In the genomic region with DNA sequence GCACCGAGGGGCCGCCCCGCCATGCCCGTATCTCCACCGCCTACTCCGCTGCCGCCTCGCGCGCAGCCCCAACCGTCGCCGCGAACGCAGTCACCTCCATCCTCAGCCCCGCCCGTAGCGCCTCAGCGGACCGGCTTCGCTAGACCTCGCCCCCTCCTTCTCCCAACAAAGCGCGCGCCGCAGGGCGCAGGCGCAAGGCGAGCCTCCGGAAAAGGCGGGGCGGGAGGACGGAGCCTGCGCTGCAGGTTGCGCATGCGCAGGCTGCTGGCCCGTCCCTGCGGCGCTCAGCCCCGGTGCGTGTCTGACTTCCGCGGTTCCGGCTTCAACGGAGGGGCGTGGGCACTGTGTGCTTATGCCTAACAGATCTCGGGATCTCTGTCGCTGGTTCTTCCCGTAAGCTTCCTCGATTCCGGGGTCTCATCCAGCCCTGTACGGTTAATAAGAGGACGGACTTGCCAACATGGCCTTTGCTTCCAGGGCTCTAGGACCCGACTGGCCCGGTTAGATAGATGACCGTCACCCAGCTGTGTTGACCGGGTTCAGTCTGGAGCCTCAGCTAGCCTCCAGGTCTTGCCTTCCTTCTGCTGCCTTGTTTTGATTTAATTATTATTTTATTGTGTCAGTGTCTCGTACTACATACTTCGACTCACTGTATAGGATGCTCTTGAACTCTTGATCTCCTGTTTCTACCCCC, we compare ENCODE assay signal across 8 mouse cellular contexts. TPM values are rescaled to one million over a fixed set of nuclear protein-coding genes. Genes with fewer than 3 reads are reported as not detected.
DNase-seq lines count a peak whose midpoint lies in the region; ATAC-seq and TF ChIP-seq lines count a peak whose summit lies in the region.

Gene Gmcl1 (minus strand): TSS at position 201 of the 694 bp plus-strand sequence.

- TF ChIP-seq POLR2A in olfactory bulb, adult 2 months (IDR thresholded peaks at IDR 0.05; ENCODE audit: insufficient read depth, low read depth, low read length): peak; percentile 91
- peak; percentile 95 for TF ChIP-seq POLR2A in thymus, adult 2 months (IDR thresholded peaks at IDR 0.05; ENCODE audit: control insufficient read depth, extremely low read depth, insufficient read depth, low read length, poor library complexity)

- H3K27ac ChIP-seq in forebrain, embryonic 16.5 days (ENCODE audit: low read length): peak within 1 kb of the TSS; percentile 87
- peak within 1 kb of the TSS; percentile 90 for H3K27ac ChIP-seq in layer of hippocampus, adult 2 months
- H3K27ac ChIP-seq in lung, embryonic 14.5 days (ENCODE audit: low read depth): peak within 1 kb of the TSS; percentile 58; the same call in 1 of the 2 replicates
- H3K27ac ChIP-seq in olfactory bulb, adult 2 months (ENCODE audit: insufficient read depth, low read depth, low read length): peak within 1 kb of the TSS; percentile 15; the same call in 1 of the 2 replicates
- no peak within 1 kb of the TSS for H3K27ac ChIP-seq in thymus, adult 2 months (ENCODE audit: control insufficient read depth, insufficient read depth, low read length)

- WGBS in forebrain, embryonic 16.5 days: under 1% methylated on average over 59 of the region's 59 CpGs
- under 1% methylated on average over 58 of the region's 59 CpGs for WGBS in lung, embryonic 14.5 days
- WGBS in olfactory bulb, adult 2 months: under 1% methylated on average over 59 of the region's 59 CpGs
- under 1% methylated on average over 57 of the region's 59 CpGs for WGBS in thymus, adult 2 months

- H3K27me3 ChIP-seq in G1E (ENCODE audit: insufficient read depth, low read length): no peaks in the 10 kb centered on the region
- no peaks in the 10 kb centered on the region for H3K27me3 ChIP-seq in forebrain, embryonic 16.5 days (replicated peaks; ENCODE audit: control insufficient read depth, insufficient read depth, low read length)
- H3K27me3 ChIP-seq in lung, embryonic 14.5 days (ENCODE audit: insufficient read depth, low read length): no peaks in the 10 kb centered on the region
- H3K27me3 ChIP-seq in thymus, adult 2 months (ENCODE audit: control insufficient read depth, insufficient read depth, low read length): no peaks in the 10 kb centered on the region

- peak within 1 kb of the TSS; percentile 87 for H3K4me2 ChIP-seq in forebrain, embryonic 16.5 days (ENCODE audit: low read length)
- peak within 1 kb of the TSS; percentile 90 for H3K4me2 ChIP-seq in lung, embryonic 14.5 days

- peak; percentile 72 for ATAC-seq in G1E (ENCODE audit: extremely low read depth, insufficient number of reproducible peaks, low FRiP score, poor library complexity, severe bottlenecking)
- ATAC-seq in forebrain, embryonic 16.5 days: peak; percentile 94
- peak; percentile 95 for ATAC-seq in lung, embryonic 14.5 days (ENCODE audit: insufficient read depth)

- peak within 1 kb of the TSS; percentile 90 for H3K4me3 ChIP-seq in G1E (ENCODE audit: low read depth, low read length)
- peak within 1 kb of the TSS; percentile 99 for H3K4me3 ChIP-seq in forebrain, embryonic 16.5 days (replicated peaks; ENCODE audit: low read length)
- H3K4me3 ChIP-seq in layer of hippocampus, adult 2 months: peak within 1 kb of the TSS; percentile 88
- H3K4me3 ChIP-seq in lung, embryonic 14.5 days (ENCODE audit: low read depth, low read length): peak within 1 kb of the TSS; percentile 98
- H3K4me3 ChIP-seq in olfactory bulb, adult 2 months (ENCODE audit: insufficient read depth, low read depth, low read length): peak within 1 kb of the TSS; percentile 77
- peak within 1 kb of the TSS; percentile 73 for H3K4me3 ChIP-seq in thymus, adult 2 months (ENCODE audit: control insufficient read depth, insufficient read depth, low read length)

- TF ChIP-seq CTCF in G1E (IDR thresholded peaks at IDR 0.05; ENCODE audit: low read depth, low read length): no peak
- no peak for TF ChIP-seq CTCF in layer of hippocampus, adult 2 months (conservative IDR thresholded peaks at IDR 0.05)
- TF ChIP-seq CTCF in lung, embryonic 14.5 days (IDR thresholded peaks at IDR 0.05; ENCODE audit: low read depth): no peak
- TF ChIP-seq CTCF in olfactory bulb, adult 2 months (IDR thresholded peaks at IDR 0.05; ENCODE audit: insufficient read depth, low read depth, low read length): no peak
- peak; percentile 65; the same call in 1 of the 2 replicates for TF ChIP-seq CTCF in thymus, adult 2 months (IDR thresholded peaks at IDR 0.05; ENCODE audit: borderline replicate concordance, control insufficient read depth, extremely low read depth, insufficient read depth, low read length, poor library complexity)

- peak; percentile 93 for DNase-seq in G1E (ENCODE audit: low spot score)
- DNase-seq in cerebellum, adult 18-20 months: peak; percentile 96
- DNase-seq in heart, postnatal 36 days: peak; percentile 93 to 94
- DNase-seq in layer of hippocampus, adult 2 months (ENCODE audit: low spot score in 2 of 2): peak; percentile 93 to 95
- peak; percentile 99 for DNase-seq in lung, embryonic 14.5 days
- peak; percentile 96 for DNase-seq in thymus, adult 2 months

- intact Hi-C loops in heart, postnatal 36 days (cut with DNase I): no loop called here

- H3K9ac ChIP-seq in forebrain, embryonic 16.5 days (replicated peaks; ENCODE audit: low read depth, low read length): peak within 1 kb of the TSS; percentile 95
- H3K9ac ChIP-seq in lung, embryonic 14.5 days: peak within 1 kb of the TSS; percentile 83

- peaks cover 36% of the 10 kb centered on the region for H3K4me1 ChIP-seq in G1E (ENCODE audit: insufficient read depth, low read depth, low read length)
- peaks cover 21% of the 10 kb centered on the region for H3K4me1 ChIP-seq in forebrain, embryonic 16.5 days (replicated peaks; ENCODE audit: control insufficient read depth, insufficient read depth, low read length)
- peaks cover 7% of the 10 kb centered on the region; the same call in 1 of the 2 replicates for H3K4me1 ChIP-seq in lung, embryonic 14.5 days (ENCODE audit: insufficient read depth)
- H3K4me1 ChIP-seq in olfactory bulb, adult 2 months (ENCODE audit: control insufficient read depth, insufficient read depth, low read length): peaks cover 4% of the 10 kb centered on the region; the same call in 1 of the 2 replicates
- H3K4me1 ChIP-seq in thymus, adult 2 months (replicated peaks; ENCODE audit: control insufficient read depth, insufficient read depth, low read length): 0 out of 2 replicates have a peak, but pooled peaks cover 2% of the 10 kb centered on the region

- H3K9me3 ChIP-seq in G1E (replicated peaks): no peaks in the 10 kb centered on the region
- no peaks in the 10 kb centered on the region for H3K9me3 ChIP-seq in forebrain, embryonic 16.5 days (ENCODE audit: control insufficient read depth, low read length)
- H3K9me3 ChIP-seq in lung, embryonic 14.5 days (ENCODE audit: low read depth, low read length): no peaks in the 10 kb centered on the region

- H3K36me3 ChIP-seq in G1E (replicated peaks): peaks cover 2% of the 10 kb centered on the region
- H3K36me3 ChIP-seq in forebrain, embryonic 16.5 days (ENCODE audit: control insufficient read depth, insufficient read depth): no peaks in the 10 kb centered on the region
- 0 out of 2 replicates have a peak, but pooled peaks cover 3% of the 10 kb centered on the region for H3K36me3 ChIP-seq in lung, embryonic 14.5 days (ENCODE audit: insufficient read depth)
- H3K36me3 ChIP-seq in thymus, adult 2 months (ENCODE audit: control insufficient read depth, insufficient read depth, low read length): no peaks in the 10 kb centered on the region

RNA-seq across cellular contexts. Expression of gene Gmcl1, which starts in this region (rescaled TPM):
- total RNA-seq in G1E (2014; fragmentation: Nextera tagmentation) (20.5 and 23.6 TPM in 2 replicates), G1E (2017) (18.3 and 21.3 TPM in 2 replicates)
- polyA plus RNA-seq in G1E (2012): 17.6 and 22.7 TPM in 2 replicates
- polyA plus RNA-seq in forebrain, embryonic 16.5 days (2015; fragmentation: Nextera tagmentation; extraction: Ambion mirVana): 41.9 and 47.2 TPM in 2 replicates
- total RNA-seq in heart, postnatal 36 days (2021): 1 to 10 TPM; 4.4 to 4.6 TPM
- total RNA-seq in layer of hippocampus, adult 2 months (2021): 10 to 100 TPM; 28.3 to 31.5 TPM
- polyA plus RNA-seq in lung, embryonic 14.5 days (2014; fragmentation: Nextera tagmentation; extraction: Ambion mirVana): 33.4 and 33.8 TPM in 2 replicates
- polyA plus RNA-seq in olfactory bulb, adult 2 months (2012; ENCODE audit: insufficient read depth, insufficient read length, low replicate concordance, missing spikeins): not detected in 2 replicates
- polyA plus RNA-seq in thymus, adult 2 months (2012; rRNA removed): 17.3 and 24.2 TPM in 2 replicates

Comparison
In these comparisons a context has a peak if more than half of its experiments do, and no peak if none do; other contexts are left out.
1. RNA of gene Gmcl1 (polyA plus RNA-seq): 41.9 to 47.2 TPM in forebrain, embryonic 16.5 days, 33.4 to 33.8 TPM in lung, embryonic 14.5 days, 17.6 to 22.7 TPM in G1E and 17.3 to 24.2 TPM in thymus, adult 2 months; not detected in olfactory bulb, adult 2 months; every median in the first group is over 10 times any median in the second.
2. Peak in every context shown above with its lines, with median percentiles within 50 percentile points of each other: ATAC-seq, DNase-seq and H3K4me3 ChIP-seq.